Mouse (Mus musculus) midbrain, embryonic 10.5 days (tissue): ENCODE results near the gene Hist1h2ad. TPM values are rescaled to one million over a fixed set of nuclear protein-coding genes. Genes with fewer than 3 reads are reported as not detected.
"Not testable (repeated sequence)": the region's sequence is repeated elsewhere in the genome, so short reads cannot be mapped to it uniquely, and the experiment has no call there.

Source experiments
- DNase-seq: peaks from one replicate; pipeline ENCODE4 v3.0.0-alpha.2; 2017; ENCODE audit warnings: low spot score
- H3K27ac ChIP-seq: fragments of 300-500 bp; sonication (generic); replicated peaks from 2 replicates; pipeline ENCODE4 v1.5.1; 2016; ENCODE audit warnings: mild to moderate bottlenecking
- H3K27me3 ChIP-seq: fragments of 300-500 bp; sonication (generic); 2 replicates; pipeline ENCODE4 v1.6.1; 2016; ENCODE audit warnings: low read depth, mild to moderate bottlenecking; ENCODE audit not compliant: poor library complexity, severe bottlenecking
- H3K36me3 ChIP-seq: fragments of 300-500 bp; sonication (generic); 2 replicates; pipeline ENCODE4 v1.6.1; 2016; ENCODE audit warnings: mild to moderate bottlenecking, moderate library complexity
- H3K4me1 ChIP-seq: fragments of 300-500 bp; sonication (generic); 2 replicates; pipeline ENCODE4 v1.6.1; 2016
- H3K4me3 ChIP-seq: fragments of 300-500 bp; sonication (generic); 2 replicates; pipeline ENCODE4 v1.5.1; 2016; ENCODE audit warnings: mild to moderate bottlenecking, moderate library complexity
- H3K9me3 ChIP-seq: fragments of 300-500 bp; sonication (generic); replicated peaks from 2 replicates; pipeline ENCODE4 v1.6.1; 2016; ENCODE audit warnings: mild to moderate bottlenecking
- WGBS: fragments of 180-500 bp; shearing (Covaris S2); methylation state at CpG from one replicate; pipeline ENCODE4 v1.1.7; 2016; 5-methylcytosine and 5-hydroxymethylcytosine counted together
- polyA plus RNA-seq: library from polyadenylated mRNA; unstranded; fragments of >200 nt; fragmentation: Nextera tagmentation; extraction: Ambion mirVana; gene quantifications from 2 replicates; pipeline ENCODE4 v1.2.1, GENCODE M21; 2016

Gene Hist1h2ad
- polyA plus RNA-seq, 1 experiment from 2014 or later: 1.3 TPM

GRCm38 (mm10) chr13:23544787-23545120 is 29.4 kb upstream of the Hist1h2ad start:
- Histone ChIP-seq H3K4me3 (peak overlapping the region; percentile 60), H3K4me1 (peaks cover 17% of the 10 kb centered on the region), H3K27ac (peak overlapping the region; percentile 95)
- WGBS: 0% methylated on average over 13 of the region's 14 CpGs
- not testable (repeated sequence) for H3K27me3 ChIP-seq, H3K9me3 ChIP-seq, H3K36me3 ChIP-seq, DNase-seq

DNA sequence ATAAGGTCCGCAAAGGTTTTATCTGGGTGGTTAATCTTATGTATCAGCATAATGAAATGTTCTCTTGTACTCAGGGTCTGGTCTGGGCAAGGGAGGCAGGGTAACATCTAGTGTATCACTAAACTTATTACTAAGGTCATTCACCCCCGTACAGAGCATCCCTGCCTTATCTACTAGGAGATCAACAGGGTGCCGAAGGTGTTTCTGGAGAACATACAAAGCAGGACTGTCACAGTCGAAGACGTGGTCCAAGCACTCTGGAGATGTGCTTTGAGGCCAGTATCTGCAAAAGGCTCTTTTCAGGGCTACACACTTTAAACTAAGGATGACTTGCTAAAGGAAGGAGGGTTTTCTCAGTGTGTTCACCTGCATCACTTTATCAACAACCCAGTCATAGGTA is 27.5 kb upstream of the Hist1h2ad start:
- WGBS: 80% methylated on average over 5 of the region's 5 CpGs
- Histone ChIP-seq H3K4me1 (peaks cover 25% of the 10 kb centered on the region), H3K27me3 (no peaks in the 10 kb centered on the region), H3K36me3 (no peaks in the 10 kb centered on the region), H3K4me3 (peak overlapping the region; percentile 7; the same call in 1 of the 2 replicates), H3K9me3 (no peaks in the 10 kb centered on the region), H3K27ac (peak overlapping the region; percentile 72)
- no peak for DNase-seq

DNA sequence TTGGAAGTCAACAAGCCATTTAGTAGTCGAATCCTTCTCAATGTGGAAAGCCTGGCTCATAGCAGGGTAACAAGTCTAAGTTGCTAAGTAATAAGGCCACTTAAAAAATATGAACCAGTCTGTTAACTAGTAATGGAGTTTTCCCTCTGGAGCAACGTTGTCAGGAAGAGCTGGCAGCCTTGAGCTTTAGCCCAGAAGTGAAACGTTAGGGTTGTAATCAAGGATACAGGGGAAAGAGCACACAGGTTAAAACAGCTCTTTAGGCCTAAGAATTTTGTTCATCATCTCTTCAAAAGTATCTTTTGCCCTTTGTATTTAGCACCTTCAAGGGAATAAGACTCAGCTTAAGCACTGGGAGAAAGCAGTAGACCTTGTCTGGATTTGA is 23.4 kb upstream of the Hist1h2ad start:
- Histone ChIP-seq H3K27ac (peak overlapping the region; percentile 98), H3K4me1 (peaks cover 38% of the 10 kb centered on the region), H3K9me3 (no peaks in the 10 kb centered on the region), H3K4me3 (peak overlapping the region; percentile 56), H3K27me3 (no peaks in the 10 kb centered on the region), H3K36me3 (no peaks in the 10 kb centered on the region)
- 8% methylated on average over 3 of the region's 3 CpGs for WGBS
- DNase-seq: no peak

- Histone ChIP-seq H3K4me1 (peaks cover 37% of the 10 kb centered on the region), H3K27ac (peak within 1 kb of the TSS; percentile 98), H3K4me3 (peak within 1 kb of the TSS; percentile 56)
- under 1% methylated on average over 47 of the region's 47 CpGs for WGBS
- H3K27me3 ChIP-seq, H3K36me3 ChIP-seq, H3K9me3 ChIP-seq: not testable (repeated sequence)
- peak; percentile 92 for DNase-seq
These were observed 22.9 kb upstream of the Hist1h2ad start, which contains the start of gene Hist1h4f for GRCm38 (mm10) chr13:23551146-23551834. Hist1h4f (minus strand) TSS chr13:23551648.

GRCm38 (mm10) chr13:23551931-23552914 is 22.0 kb upstream of the Hist1h2ad start:
- WGBS: 60% methylated on average over 8 of the region's 8 CpGs
- DNase-seq: no peak

DNA sequence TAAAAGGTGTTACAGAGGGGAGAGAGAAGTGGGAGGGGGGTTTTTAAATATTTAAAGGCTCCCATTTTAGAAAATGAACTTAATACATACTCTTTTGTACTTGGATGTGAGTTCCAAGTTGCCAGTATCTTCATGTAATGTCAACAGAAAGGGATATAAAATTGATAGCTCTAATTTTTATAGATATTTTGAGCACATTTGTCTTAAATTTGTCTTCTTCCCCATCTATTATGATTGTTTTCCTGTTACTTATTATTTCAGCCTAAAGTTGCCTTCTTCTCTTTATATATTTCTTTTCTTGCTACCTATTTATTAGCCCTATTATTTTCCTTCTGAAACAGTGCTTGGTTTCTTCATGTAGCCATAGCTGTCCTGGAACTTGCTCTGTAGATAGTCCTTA is 21.2 kb upstream of the Hist1h2ad start, which contains the start of gene Hist1h1d:
Gene Hist1h1d (plus strand): TSS at position 301 of the 400 bp plus-strand sequence.
- H3K36me3 ChIP-seq: no peaks in the 10 kb centered on the region
- no peaks in the 10 kb centered on the region for H3K9me3 ChIP-seq
- no peak for DNase-seq
- peak within 1 kb of the TSS; percentile 98 for H3K27ac ChIP-seq
- H3K4me3 ChIP-seq: peak within 1 kb of the TSS; percentile 75
- peaks cover 44% of the 10 kb centered on the region for H3K4me1 ChIP-seq
- H3K27me3 ChIP-seq: no peaks in the 10 kb centered on the region

More at GRCm38 (mm10) chr13:23551931-23552914, 22.0 kb upstream of the Hist1h2ad start:
- peak overlapping the region; percentile 98 for H3K27ac ChIP-seq
- H3K27me3 ChIP-seq: no peaks in the 10 kb centered on the region
- H3K9me3 ChIP-seq: no peaks in the 10 kb centered on the region
- no peaks in the 10 kb centered on the region for H3K36me3 ChIP-seq
- H3K4me3 ChIP-seq: peak overlapping the region; percentile 56
- H3K4me1 ChIP-seq: peaks cover 42% of the 10 kb centered on the region

GRCm38 (mm10) chr13:23554393-23554792 is 19.8 kb upstream of the Hist1h2ad start:
- no peaks in the 10 kb centered on the region for H3K36me3 ChIP-seq
- H3K4me1 ChIP-seq: peaks cover 41% of the 10 kb centered on the region
- no peak for DNase-seq
- H3K4me3 ChIP-seq: peak overlapping the region; percentile 75
- no peaks in the 10 kb centered on the region for H3K9me3 ChIP-seq
- 26% methylated on average over 9 of the region's 9 CpGs for WGBS
- H3K27ac ChIP-seq: peak overlapping the region; percentile 98
- H3K27me3 ChIP-seq: no peaks in the 10 kb centered on the region

- WGBS: under 1% methylated on average over 54 of the region's 54 CpGs
- H3K36me3 ChIP-seq: no peaks in the 10 kb centered on the region
- H3K4me3 ChIP-seq: peak overlapping the region; percentile 75
- peaks cover 41% of the 10 kb centered on the region for H3K4me1 ChIP-seq
- H3K27me3 ChIP-seq: no peaks in the 10 kb centered on the region
- H3K27ac ChIP-seq: peak overlapping the region; percentile 98
- DNase-seq: peak; percentile 86
- no peaks in the 10 kb centered on the region for H3K9me3 ChIP-seq
These were observed 19.0 kb upstream of the Hist1h2ad start for GRCm38 (mm10) chr13:23554925-23555838.

GRCm38 (mm10) chr13:23555839-23556416 is 18.3 kb upstream of the Hist1h2ad start:
- H3K27me3 ChIP-seq: no peaks in the 10 kb centered on the region
- peak overlapping the region; percentile 75 for H3K4me3 ChIP-seq
- H3K27ac ChIP-seq: peak overlapping the region; percentile 98
- DNase-seq: peak; percentile 77
- H3K36me3 ChIP-seq: no peaks in the 10 kb centered on the region
- H3K4me1 ChIP-seq: peaks cover 38% of the 10 kb centered on the region
- under 1% methylated on average over 18 of the region's 18 CpGs for WGBS
- no peaks in the 10 kb centered on the region for H3K9me3 ChIP-seq

DNA sequence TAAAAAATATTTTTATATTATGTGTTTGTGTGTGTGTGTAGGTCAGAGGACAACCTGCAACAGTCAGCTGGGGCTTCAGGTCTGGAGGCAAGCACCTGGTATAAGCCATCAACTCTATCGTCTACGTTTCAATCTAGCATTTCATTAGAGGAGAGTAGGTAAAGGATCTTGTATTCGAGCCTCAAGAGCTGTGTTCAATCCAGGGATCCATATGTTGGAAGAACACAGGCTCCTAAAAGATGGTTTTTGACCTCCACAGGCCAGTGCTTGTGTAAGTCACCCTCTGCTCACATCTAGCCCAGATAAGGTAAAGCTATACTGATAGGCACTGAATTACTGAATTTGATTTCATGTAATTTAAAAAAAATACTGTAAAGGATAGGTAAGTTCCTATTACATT is 17.3 kb upstream of the Hist1h2ad start:
- no peaks in the 10 kb centered on the region for H3K27me3 ChIP-seq
- WGBS: 67% methylated on average over 3 of the region's 3 CpGs
- H3K9me3 ChIP-seq: no peaks in the 10 kb centered on the region
- peaks cover 33% of the 10 kb centered on the region for H3K4me1 ChIP-seq
- no peak for DNase-seq
- peak overlapping the region; percentile 75; the same call in 1 of the 2 replicates for H3K4me3 ChIP-seq
- no peaks in the 10 kb centered on the region for H3K36me3 ChIP-seq
- peak overlapping the region; percentile 98 for H3K27ac ChIP-seq

GRCm38 (mm10) chr13:23560699-23561098 is 13.5 kb upstream of the Hist1h2ad start:
- H3K4me3 ChIP-seq: peak overlapping the region; percentile 30; the same call in 1 of the 2 replicates
- DNase-seq, H3K27me3 ChIP-seq, H3K9me3 ChIP-seq, H3K36me3 ChIP-seq: not testable (repeated sequence)
- peaks cover 11% of the 10 kb centered on the region for H3K4me1 ChIP-seq
- peak overlapping the region; percentile 73 for H3K27ac ChIP-seq
- WGBS: 22% methylated on average over 2 of the region's 2 CpGs

DNA sequence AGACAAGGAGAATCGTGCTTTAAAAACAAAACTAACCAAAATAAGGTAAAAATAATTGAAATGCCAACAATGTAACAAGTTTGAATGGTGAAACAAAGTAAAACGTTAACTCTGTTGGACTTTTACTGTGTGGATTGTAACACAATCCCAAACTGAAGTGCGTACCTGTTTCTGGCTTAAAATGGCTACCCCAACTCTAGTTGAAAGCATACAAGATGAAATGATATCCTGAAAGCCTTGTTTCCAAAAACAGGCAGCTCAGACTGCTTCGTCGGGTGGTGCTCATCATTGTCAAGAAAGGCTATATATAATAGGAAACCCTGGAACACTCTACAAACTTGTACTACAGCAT is 12.7 kb upstream of the Hist1h2ad start:
- not testable (repeated sequence) for H3K36me3 ChIP-seq, H3K9me3 ChIP-seq, H3K4me1 ChIP-seq, DNase-seq, H3K27me3 ChIP-seq
- H3K27ac ChIP-seq: peak overlapping the region; percentile 97
- peak overlapping the region; percentile 52 for H3K4me3 ChIP-seq
- 0% methylated on average over 2 of the region's 5 CpGs for WGBS
